Mouse (Mus musculus): ENCODE data around the gene Trdmt1. TPM values are rescaled to one million over a fixed set of nuclear protein-coding genes. Genes with fewer than 3 reads are reported as not detected.
A peak's percentile ranks its signal among the peaks of the same experiment; 100 is the strongest.
"Not testable (repeated sequence)": the region's sequence is repeated elsewhere in the genome, so short reads cannot be mapped to it uniquely, and the experiment has no call there.

Gene Trdmt1
- polyA plus RNA-seq (2015; fragmentation: Nextera tagmentation; extraction: Ambion mirVana), result 7.1 and 8.0 TPM in 2 replicates

DNA sequence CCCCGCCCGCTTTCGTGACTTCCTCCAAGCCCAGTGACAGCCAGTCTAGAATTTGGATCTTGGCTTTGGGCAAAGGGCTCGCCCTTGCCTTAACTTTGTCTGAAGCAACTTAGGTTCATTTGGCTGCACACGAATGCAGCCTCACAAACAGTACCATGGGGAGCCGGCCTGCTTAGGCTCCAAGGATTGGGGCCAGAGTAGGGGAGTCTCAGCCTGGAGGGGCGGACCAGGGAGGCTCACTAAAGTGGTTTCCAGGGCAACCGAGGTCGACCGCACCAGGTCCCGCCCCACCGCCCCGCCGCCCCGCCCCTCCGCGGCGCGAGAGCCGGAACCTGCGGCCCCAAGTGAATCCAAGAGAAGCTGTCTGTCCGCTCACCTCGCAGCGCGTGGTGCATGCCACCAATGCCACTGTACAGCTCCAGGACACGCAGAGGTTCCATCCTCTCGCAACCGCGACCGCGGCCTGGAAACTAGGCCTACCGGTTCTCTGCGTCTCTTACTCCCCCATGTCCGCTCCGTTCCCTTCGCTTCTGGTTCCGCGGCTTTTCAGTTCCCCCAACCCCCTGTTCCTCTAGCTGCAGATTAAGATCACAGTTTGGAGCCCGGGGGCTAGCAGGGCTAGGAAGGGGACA lies at the start of gene Trdmt1:
Gene Trdmt1, minus strand, starts transcription at position 476 of the 632 bp plus-strand sequence.
- H3K4me2 ChIP-seq (replicated peaks), result peak within 1 kb of the TSS; percentile 61
- peaks cover 13% of the 10 kb centered on the region for H3K4me1 ChIP-seq (replicated peaks)
- H3K9me3 ChIP-seq, result no peaks in the 10 kb centered on the region
- H3K36me3 ChIP-seq, result no peaks in the 10 kb centered on the region
- no peaks in the 10 kb centered on the region for H3K27me3 ChIP-seq
- peak within 1 kb of the TSS; percentile 55 for H3K4me3 ChIP-seq (replicated peaks)
- ATAC-seq, result peak; percentile 99
- peak within 1 kb of the TSS; percentile 74 for H3K9ac ChIP-seq (replicated peaks)
- under 1% methylated on average over 39 of the region's 39 CpGs for WGBS
- H3K27ac ChIP-seq, result peak within 1 kb of the TSS; percentile 90

DNA sequence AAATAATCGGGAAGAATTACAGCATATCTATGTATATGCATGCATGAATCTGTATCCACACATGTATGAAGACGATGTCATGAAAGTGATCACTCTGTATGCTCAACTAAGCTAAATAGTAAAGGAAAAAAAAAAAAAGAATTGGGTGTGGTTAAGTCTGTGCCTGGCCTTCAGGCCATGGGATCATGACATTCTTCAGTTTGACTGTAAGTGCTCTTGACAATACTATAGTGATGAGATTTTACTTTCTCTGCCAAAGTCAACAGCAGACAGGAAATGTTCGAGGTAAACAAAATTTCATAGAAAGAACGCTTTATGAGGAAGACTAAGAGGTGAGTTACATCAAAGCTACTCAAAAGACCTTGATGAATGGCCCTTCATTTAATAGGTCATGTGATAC lies 48.9 kb upstream of the Trdmt1 start:
- ATAC-seq, result no peak
- no peak overlapping the region for H3K9ac ChIP-seq (replicated peaks)
- no peaks in the 10 kb centered on the region for H3K4me1 ChIP-seq (replicated peaks)
- WGBS, result 84% methylated on average over 4 of the region's 4 CpGs
- H3K27me3 ChIP-seq, result no peaks in the 10 kb centered on the region
- no peak overlapping the region for H3K27ac ChIP-seq
- no peak overlapping the region for H3K4me2 ChIP-seq (replicated peaks)
- no peak overlapping the region for H3K4me3 ChIP-seq (replicated peaks)
- no peaks in the 10 kb centered on the region for H3K36me3 ChIP-seq
- no peaks in the 10 kb centered on the region for H3K9me3 ChIP-seq

DNA sequence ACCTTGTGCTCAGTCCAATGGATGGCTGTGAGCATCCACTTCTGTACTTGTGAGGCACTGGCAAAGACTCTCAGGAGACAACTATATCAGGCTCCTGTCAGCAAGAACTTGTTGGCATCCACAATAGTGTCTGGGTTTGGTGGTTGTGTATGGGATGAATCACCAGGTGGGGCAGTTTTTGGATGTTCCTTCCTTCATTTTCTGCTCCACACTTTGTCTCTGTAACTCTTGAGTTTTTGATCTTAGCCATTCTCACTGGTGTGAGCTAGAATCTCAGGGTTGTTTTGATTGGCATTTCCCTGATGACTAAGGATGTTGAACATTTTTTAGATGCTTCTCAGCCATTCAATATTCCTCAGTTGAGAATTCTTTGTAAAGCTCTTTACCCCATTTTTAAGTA lies 39.3 kb upstream of the Trdmt1 start:
- not testable (repeated sequence) for H3K9ac ChIP-seq (replicated peaks); H3K4me3 ChIP-seq (replicated peaks); H3K27ac ChIP-seq; H3K9me3 ChIP-seq; ATAC-seq; H3K27me3 ChIP-seq; H3K4me2 ChIP-seq (replicated peaks); H3K4me1 ChIP-seq (replicated peaks)
- H3K36me3 ChIP-seq, result peaks cover 39% of the 10 kb centered on the region

DNA sequence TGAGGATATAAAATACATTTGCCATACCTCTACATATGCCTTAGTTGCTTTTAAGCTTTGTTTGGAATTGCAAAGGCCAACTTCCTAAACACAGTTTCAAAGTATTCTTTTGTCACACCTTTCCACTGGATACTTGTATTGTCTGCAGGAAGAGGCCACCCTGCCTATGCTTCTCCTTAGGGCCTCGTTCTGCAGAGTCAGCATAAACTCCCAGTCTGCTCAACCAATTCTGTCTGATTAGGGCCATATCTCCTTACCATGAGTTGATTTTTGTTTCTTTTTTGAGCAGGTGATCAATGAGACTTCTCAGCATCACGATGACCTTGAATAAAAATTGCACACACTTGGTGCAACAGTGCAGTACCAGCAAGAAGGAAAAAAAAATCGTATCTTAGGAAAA lies 37.7 kb upstream of the Trdmt1 start:
- H3K9me3 ChIP-seq, result no peaks in the 10 kb centered on the region
- 78% methylated on average over 3 of the region's 3 CpGs for WGBS
- H3K4me2 ChIP-seq (replicated peaks), result no peak overlapping the region
- H3K36me3 ChIP-seq, result peaks cover 50% of the 10 kb centered on the region
- H3K4me1 ChIP-seq (replicated peaks), result peaks cover 13% of the 10 kb centered on the region
- H3K27ac ChIP-seq, result no peak overlapping the region
- no peak overlapping the region for H3K9ac ChIP-seq (replicated peaks)
- no peak for ATAC-seq
- H3K27me3 ChIP-seq, result no peaks in the 10 kb centered on the region
- no peak overlapping the region for H3K4me3 ChIP-seq (replicated peaks)

DNA sequence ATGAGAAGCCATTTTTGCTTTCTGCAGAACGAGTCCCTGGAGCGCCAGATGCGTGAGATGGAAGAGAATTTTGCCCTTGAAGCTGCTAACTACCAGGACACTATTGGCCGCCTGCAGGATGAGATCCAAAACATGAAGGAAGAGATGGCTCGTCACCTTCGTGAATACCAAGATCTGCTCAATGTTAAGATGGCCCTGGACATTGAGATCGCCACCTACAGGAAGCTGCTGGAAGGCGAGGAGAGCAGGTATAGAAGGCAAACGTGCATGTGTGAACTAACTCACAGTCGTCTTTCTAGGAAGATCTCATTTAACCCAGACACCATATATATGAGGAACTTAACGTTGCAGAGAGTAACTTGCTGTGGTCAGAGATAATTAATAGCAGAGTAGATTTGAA lies 35.5 kb upstream of the Trdmt1 start:
- Histone ChIP-seq H3K4me2 (replicated peaks) (no peak overlapping the region), H3K4me1 (replicated peaks) (peaks cover 26% of the 10 kb centered on the region), H3K9ac (replicated peaks) (no peak overlapping the region), H3K27me3 (no peaks in the 10 kb centered on the region), H3K4me3 (replicated peaks) (no peak overlapping the region), H3K27ac (no peak overlapping the region), H3K36me3 (peaks cover 51% of the 10 kb centered on the region), H3K9me3 (no peaks in the 10 kb centered on the region)
- 60% methylated on average over 11 of the region's 11 CpGs for WGBS
- no peak for ATAC-seq

DNA sequence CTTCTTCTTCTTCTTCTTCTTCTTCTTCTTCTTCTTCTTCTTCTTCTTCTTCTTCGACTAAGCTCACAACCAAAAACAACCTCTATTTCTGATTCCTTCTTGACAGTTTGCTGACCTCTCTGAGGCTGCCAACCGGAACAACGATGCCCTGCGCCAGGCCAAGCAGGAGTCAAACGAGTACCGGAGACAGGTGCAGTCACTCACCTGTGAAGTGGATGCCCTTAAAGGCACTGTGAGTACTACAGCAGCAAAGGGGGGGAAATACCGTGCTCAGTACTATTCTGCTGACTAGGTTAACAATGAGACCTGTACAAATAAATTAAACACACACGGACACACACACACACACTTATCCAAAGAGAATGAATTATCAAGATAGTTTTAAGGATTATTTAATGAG lies 34.8 kb upstream of the Trdmt1 start:
- ATAC-seq, result no peak
- Histone ChIP-seq H3K9me3 (no peaks in the 10 kb centered on the region), H3K36me3 (peaks cover 51% of the 10 kb centered on the region), H3K27me3 (no peaks in the 10 kb centered on the region), H3K4me1 (replicated peaks) (peaks cover 29% of the 10 kb centered on the region), H3K4me3 (replicated peaks) (no peak overlapping the region), H3K9ac (replicated peaks) (no peak overlapping the region), H3K27ac (no peak overlapping the region), H3K4me2 (replicated peaks) (no peak overlapping the region)
- 91% methylated on average over 8 of the region's 8 CpGs for WGBS

DNA sequence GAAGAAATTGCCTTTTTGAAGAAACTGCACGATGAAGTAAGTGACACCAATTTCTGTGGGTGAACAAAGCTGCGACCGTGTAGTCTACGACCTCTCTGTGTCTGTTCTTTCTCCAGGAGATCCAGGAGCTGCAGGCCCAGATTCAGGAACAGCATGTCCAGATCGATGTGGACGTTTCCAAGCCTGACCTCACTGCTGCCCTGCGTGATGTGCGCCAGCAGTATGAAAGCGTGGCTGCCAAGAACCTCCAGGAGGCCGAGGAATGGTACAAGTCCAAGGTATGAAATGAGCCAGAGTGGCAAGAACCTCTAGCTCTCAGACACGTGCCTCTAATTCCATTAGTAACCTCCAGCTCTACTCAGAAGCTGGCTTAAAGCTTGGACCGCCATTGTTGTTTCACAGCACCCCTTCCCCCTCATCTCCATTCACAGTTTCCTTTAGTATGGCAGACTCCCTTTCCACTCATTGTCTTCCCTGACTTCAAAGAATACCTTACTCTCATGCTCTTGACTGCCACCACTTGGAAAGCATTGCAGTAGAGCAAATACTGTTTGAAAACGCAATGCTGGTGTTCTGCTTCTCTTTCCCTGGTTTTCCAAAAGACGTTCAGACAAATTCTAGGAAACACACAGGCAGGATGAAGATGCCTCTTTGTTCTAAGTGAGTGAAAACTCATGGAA lies 34.1 kb upstream of the Trdmt1 start:
- no peak for ATAC-seq
- 54% methylated on average over 14 of the region's 14 CpGs for WGBS
- Histone ChIP-seq H3K9me3 (no peaks in the 10 kb centered on the region), H3K4me3 (replicated peaks) (no peak overlapping the region), H3K27me3 (no peaks in the 10 kb centered on the region), H3K9ac (replicated peaks) (no peak overlapping the region), H3K36me3 (peaks cover 49% of the 10 kb centered on the region), H3K4me2 (replicated peaks) (peak overlapping the region; percentile 28), H3K4me1 (replicated peaks) (peaks cover 30% of the 10 kb centered on the region), H3K27ac (peak overlapping the region; percentile 30; the same call in 1 of the 2 replicates)

DNA sequence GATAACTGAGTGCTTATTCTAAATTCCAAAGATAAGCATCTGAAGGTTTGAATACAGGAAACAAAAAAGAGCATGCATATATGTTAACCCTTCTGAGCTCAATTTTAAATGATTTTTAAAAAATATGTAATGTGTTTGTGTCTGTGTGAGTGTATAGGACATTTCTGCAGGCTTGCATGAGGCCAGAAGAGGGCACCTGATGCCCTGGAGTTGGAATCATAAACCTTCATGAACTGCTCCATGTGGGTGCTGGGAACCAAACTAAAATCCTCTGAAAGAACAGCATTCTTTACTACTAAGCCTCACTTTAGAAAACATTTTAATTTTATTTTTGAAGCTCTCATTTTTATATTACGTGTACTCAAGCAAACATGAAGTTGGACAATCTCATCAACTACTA lies 32.9 kb upstream of the Trdmt1 start:
- no peaks in the 10 kb centered on the region for H3K27me3 ChIP-seq
- H3K9ac ChIP-seq (replicated peaks), result no peak overlapping the region
- WGBS, result 96% methylated on average over 1 of the region's 1 CpGs
- H3K4me1 ChIP-seq (replicated peaks), result peaks cover 42% of the 10 kb centered on the region
- H3K4me3 ChIP-seq (replicated peaks), result peak overlapping the region; percentile 25
- H3K9me3 ChIP-seq, result no peaks in the 10 kb centered on the region
- no peak overlapping the region for H3K27ac ChIP-seq
- H3K36me3 ChIP-seq, result peaks cover 41% of the 10 kb centered on the region
- ATAC-seq, result no peak
- peak overlapping the region; percentile 37 for H3K4me2 ChIP-seq (replicated peaks)

DNA sequence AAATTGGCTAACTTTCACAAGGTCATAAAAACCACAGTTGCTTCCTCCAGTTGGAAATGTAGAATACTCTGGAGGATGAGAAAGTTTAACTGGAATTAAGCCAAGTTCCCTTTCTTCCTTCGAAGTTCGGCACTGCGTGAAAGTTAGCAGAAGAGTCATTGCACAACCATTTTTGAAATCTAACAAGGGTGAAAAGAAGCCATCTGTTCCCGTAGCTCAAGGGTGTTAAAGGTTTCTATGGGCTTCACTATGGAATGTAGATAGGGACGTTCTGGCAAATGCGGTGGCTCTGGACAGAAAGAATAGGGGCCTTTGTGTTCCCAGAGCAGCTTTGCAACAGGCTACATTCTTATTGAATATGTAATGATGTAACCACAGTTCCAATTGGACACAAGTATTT lies 31.5 kb upstream of the Trdmt1 start:
- Histone ChIP-seq H3K4me1 (replicated peaks) (peaks cover 48% of the 10 kb centered on the region), H3K27me3 (no peaks in the 10 kb centered on the region), H3K36me3 (peaks cover 28% of the 10 kb centered on the region), H3K9ac (replicated peaks) (peak overlapping the region; percentile 93), H3K4me3 (replicated peaks) (peak overlapping the region; percentile 82), H3K9me3 (no peaks in the 10 kb centered on the region), H3K27ac (peak overlapping the region; percentile 94), H3K4me2 (replicated peaks) (peak overlapping the region; percentile 78)
- WGBS, result 1% methylated on average over 6 of the region's 6 CpGs
- ATAC-seq, result peak; percentile 31

DNA sequence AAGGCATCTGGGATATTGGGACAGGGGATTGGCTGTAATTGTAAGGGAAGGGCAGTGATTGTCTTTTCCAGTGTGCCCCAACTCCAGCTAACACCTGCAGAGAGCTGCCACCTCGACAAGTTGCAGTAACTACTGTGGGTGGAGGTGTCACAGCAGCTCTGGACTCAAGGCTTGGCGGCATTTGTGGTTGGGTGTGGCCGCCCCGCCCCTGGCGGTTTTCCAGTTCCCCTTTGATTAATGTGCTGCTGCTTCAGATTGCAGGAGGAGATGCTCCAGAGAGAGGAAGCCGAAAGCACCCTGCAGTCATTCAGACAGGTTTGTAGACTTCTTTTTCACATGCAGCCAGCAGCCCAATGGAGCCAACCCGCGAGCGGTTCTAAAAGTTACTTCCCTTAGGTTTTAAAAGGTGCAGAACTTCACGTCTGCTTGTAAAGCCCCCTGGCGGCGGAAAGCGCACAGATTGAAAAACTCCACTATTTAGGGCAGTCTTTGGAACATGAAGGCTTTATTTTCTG lies 30.9 kb upstream of the Trdmt1 start:
- Histone ChIP-seq H3K9me3 (no peaks in the 10 kb centered on the region), H3K27ac (peak overlapping the region; percentile 94), H3K27me3 (no peaks in the 10 kb centered on the region), H3K4me2 (replicated peaks) (peak overlapping the region; percentile 78), H3K4me3 (replicated peaks) (peak overlapping the region; percentile 82), H3K36me3 (peaks cover 25% of the 10 kb centered on the region), H3K9ac (replicated peaks) (peak overlapping the region; percentile 93), H3K4me1 (replicated peaks) (peaks cover 48% of the 10 kb centered on the region)
- under 1% methylated on average over 13 of the region's 13 CpGs for WGBS
- ATAC-seq, result no peak

DNA sequence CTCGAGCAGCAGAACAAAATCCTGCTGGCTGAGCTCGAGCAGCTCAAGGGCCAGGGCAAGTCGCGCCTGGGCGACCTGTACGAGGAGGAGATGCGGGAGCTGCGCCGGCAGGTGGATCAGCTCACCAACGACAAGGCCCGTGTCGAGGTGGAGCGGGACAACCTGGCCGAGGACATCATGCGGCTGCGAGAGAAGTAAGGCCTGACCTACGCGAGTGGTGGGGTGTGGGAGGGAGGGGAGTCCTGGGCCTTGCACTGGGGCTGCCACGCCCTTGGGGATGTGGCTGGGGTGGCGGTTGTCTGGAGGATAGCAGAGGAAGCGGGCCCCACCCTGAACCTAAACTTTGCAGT lies 30.3 kb upstream of the Trdmt1 start:
- Histone ChIP-seq H3K9ac (replicated peaks) (peak overlapping the region; percentile 93), H3K4me1 (replicated peaks) (peaks cover 48% of the 10 kb centered on the region), H3K4me3 (replicated peaks) (peak overlapping the region; percentile 82), H3K4me2 (replicated peaks) (peak overlapping the region; percentile 78), H3K27me3 (no peaks in the 10 kb centered on the region), H3K27ac (peak overlapping the region; percentile 94), H3K9me3 (no peaks in the 10 kb centered on the region), H3K36me3 (peaks cover 19% of the 10 kb centered on the region)
- WGBS, result 0% methylated on average over 21 of the region's 21 CpGs
- peak; percentile 10 for ATAC-seq

DNA sequence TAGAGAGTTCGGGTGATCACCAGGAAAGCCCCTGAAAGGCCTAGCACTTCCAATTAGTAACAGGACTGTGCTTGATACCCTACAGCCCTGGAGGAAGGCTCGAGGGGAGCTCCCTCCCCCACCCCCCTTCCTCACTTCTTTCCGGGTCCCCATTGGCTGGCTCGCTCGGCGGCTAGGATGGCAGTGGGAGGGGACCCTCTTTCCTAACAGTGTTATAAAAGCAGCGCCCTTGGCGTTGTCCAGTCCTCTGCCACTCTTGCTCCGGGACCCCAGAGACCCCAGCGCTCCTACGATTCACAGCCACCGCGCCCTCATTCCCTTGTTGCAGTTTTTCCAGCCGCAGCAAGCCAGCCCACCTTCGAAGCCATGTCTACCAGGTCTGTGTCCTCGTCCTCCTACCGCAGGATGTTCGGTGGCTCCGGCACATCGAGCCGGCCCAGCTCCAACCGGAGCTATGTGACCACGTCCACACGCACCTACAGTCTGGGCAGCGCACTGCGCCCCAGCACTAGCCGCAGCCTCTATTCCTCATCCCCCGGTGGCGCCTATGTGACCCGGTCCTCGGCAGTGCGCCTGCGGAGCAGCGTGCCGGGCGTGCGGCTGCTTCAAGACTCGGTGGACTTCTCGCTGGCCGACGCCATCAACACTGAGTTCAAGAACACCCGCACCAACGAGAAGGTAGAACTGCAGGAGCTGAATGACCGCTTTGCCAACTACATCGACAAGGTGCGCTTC lies 29.8 kb upstream of the Trdmt1 start:
- ATAC-seq, result peak; percentile 91
- WGBS, result under 1% methylated on average over 46 of the region's 46 CpGs
- no peaks in the 10 kb centered on the region for H3K27me3 ChIP-seq
- H3K27ac ChIP-seq, result peak overlapping the region; percentile 94
- H3K4me2 ChIP-seq (replicated peaks), result peak overlapping the region; percentile 78
- peaks cover 48% of the 10 kb centered on the region for H3K4me1 ChIP-seq (replicated peaks)
- H3K36me3 ChIP-seq, result peaks cover 14% of the 10 kb centered on the region
- peak overlapping the region; percentile 82 for H3K4me3 ChIP-seq (replicated peaks)
- H3K9ac ChIP-seq (replicated peaks), result peak overlapping the region; percentile 93
- H3K9me3 ChIP-seq, result no peaks in the 10 kb centered on the region

Data from midbrain, embryonic 13.5 days (tissue).